Mouse (Mus musculus) liver, postnatal 0 days (tissue): ENCODE measurements around the gene Sipa1l1.

Source experiments
- CTCF ChIP-seq: sonication (generic); IDR thresholded peaks from 2 replicates; pipeline ENCODE4 v1.5.1; 2016; ENCODE audit warnings: antibody characterized with exemption, low read depth
- EP300 ChIP-seq: IDR thresholded peaks from 2 replicates; pipeline ENCODE4 v1.6.1; 2016; ENCODE audit warnings: antibody characterized with exemption, low read depth, mild to moderate bottlenecking

DNA sequence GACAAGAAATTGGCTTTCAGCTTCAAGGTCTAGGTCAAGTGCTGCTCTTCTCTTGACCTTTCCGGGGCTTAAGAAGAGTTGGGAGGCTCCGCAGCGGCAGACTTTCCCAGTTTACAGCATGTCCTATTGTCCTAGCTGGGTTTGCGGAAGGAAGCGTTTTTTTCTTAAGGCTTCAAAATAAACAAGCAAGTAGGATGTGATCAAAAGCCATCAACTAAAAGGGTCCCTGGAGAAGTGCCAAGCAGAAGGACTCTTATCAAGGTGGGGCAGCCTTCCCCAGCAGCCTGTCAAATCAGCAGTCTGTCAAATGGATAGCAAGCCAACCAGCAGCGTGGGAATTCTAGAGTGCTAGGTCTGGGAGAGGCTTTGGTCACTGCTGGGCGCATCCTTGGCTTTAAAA is 320.5 kb downstream of the Sipa1l1 start:
- TF ChIP-seq CTCF, result no peak
- TF ChIP-seq EP300, result no peak
